Mouse (Mus musculus): ENCODE data around the gene Arid2.

The Arid2 gene

GRCm38 (mm10) chr15:96344591-96345285, 57.4 kb downstream of the Arid2 start:
- no peak for DNase-seq (ENCODE audit: low spot score)

GRCm38 (mm10) chr15:96345312-96345849, 58.1 kb downstream of the Arid2 start:
- DNase-seq (ENCODE audit: low spot score), result no peak

- no peak for DNase-seq (ENCODE audit: low spot score)
Observed at GRCm38 (mm10) chr15:96351432-96351831, 64.1 kb downstream of the Arid2 start.

GRCm38 (mm10) chr15:96358871-96359270, 71.6 kb downstream of the Arid2 start:
- no peak for DNase-seq (ENCODE audit: low spot score)

- no peak for DNase-seq (ENCODE audit: low spot score)
Observed at GRCm38 (mm10) chr15:96360614-96361013, 73.3 kb downstream of the Arid2 start.

- no peak for DNase-seq (ENCODE audit: low spot score)
Observed at GRCm38 (mm10) chr15:96365351-96365750, 78.0 kb downstream of the Arid2 start.

GRCm38 (mm10) chr15:96366176-96366963, 79.1 kb downstream of the Arid2 start:
- DNase-seq (ENCODE audit: low spot score), result no peak

GRCm38 (mm10) chr15:96371311-96371710, 84.0 kb downstream of the Arid2 start:
- no peak for DNase-seq (ENCODE audit: low spot score)

GRCm38 (mm10) chr15:96372628-96373027, 85.3 kb downstream of the Arid2 start:
- DNase-seq (ENCODE audit: low spot score), result no peak

GRCm38 (mm10) chr15:96373161-96373560, 85.8 kb downstream of the Arid2 start:
- DNase-seq (ENCODE audit: low spot score), result no peak

GRCm38 (mm10) chr15:96376214-96376613, 88.9 kb downstream of the Arid2 start:
- DNase-seq (ENCODE audit: low spot score), result no peak

GRCm38 (mm10) chr15:96377263-96377662, 89.9 kb downstream of the Arid2 start:
- DNase-seq (ENCODE audit: low spot score), result peak; percentile 63

- DNase-seq (ENCODE audit: low spot score), result no peak
Observed at GRCm38 (mm10) chr15:96377701-96378100, 90.4 kb downstream of the Arid2 start.

- no peak for DNase-seq (ENCODE audit: low spot score)
Observed at GRCm38 (mm10) chr15:96382223-96382622, 94.9 kb downstream of the Arid2 start.

- DNase-seq (ENCODE audit: low spot score), result no peak
Observed at GRCm38 (mm10) chr15:96388565-96388964, 101.2 kb downstream of the Arid2 start.

- DNase-seq (ENCODE audit: low spot score), result peak; percentile 25
Observed at GRCm38 (mm10) chr15:96392878-96393277, 105.6 kb downstream of the Arid2 start.

GRCm38 (mm10) chr15:96395071-96395470, 107.8 kb downstream of the Arid2 start:
- no peak for DNase-seq (ENCODE audit: low spot score)

GRCm38 (mm10) chr15:96396641-96397344, 109.5 kb downstream of the Arid2 start:
- DNase-seq (ENCODE audit: low spot score), result no peak

- DNase-seq (ENCODE audit: low spot score), result no peak
Observed at GRCm38 (mm10) chr15:96398333-96398732, 111.0 kb downstream of the Arid2 start.

- DNase-seq (ENCODE audit: low spot score), result peak; percentile 10
Observed at GRCm38 (mm10) chr15:96405548-96405947, 118.2 kb downstream of the Arid2 start.

- DNase-seq (ENCODE audit: low spot score), result no peak
Observed at GRCm38 (mm10) chr15:96406253-96406652, 118.9 kb downstream of the Arid2 start.

- DNase-seq (ENCODE audit: low spot score), result no peak
Observed at GRCm38 (mm10) chr15:96407151-96407550, 119.8 kb downstream of the Arid2 start.

Measured in adipocyte (in vitro differentiated cells).